Comparison of ENCODE assay signal across 9 mouse cellular contexts in genomic region chr2:144052410-144053065, GRCm38 (mm10). TPM values are rescaled to one million over a fixed set of nuclear protein-coding genes. Genes with fewer than 3 reads are reported as not detected.
DNase-seq lines count a peak whose midpoint lies in the region; ATAC-seq lines count a peak whose summit lies in the region.
"Had no signal": no experiment of that assay in that cellular context is flagged by ENCODE, and none has a peak within 500 bp of the region (broad histone marks: within the 10 kb centered on the region; RNA-seq: fewer than 3 reads in every experiment).

No protein-coding gene starts in this region.

- H3K27me3 ChIP-seq in midbrain, embryonic 15.5 days (replicated peaks), result no peaks in the 10 kb centered on the region

- H3K4me2 ChIP-seq in midbrain, embryonic 15.5 days, result no peak overlapping the region
- H3K4me2 ChIP-seq: lung, embryonic 14.5 days had no signal

- no peak overlapping the region for H3K4me3 ChIP-seq in midbrain, embryonic 15.5 days

- DNase-seq in kidney, postnatal 4 days, result peak; percentile 11 to 22
- no peak for DNase-seq in kidney, postnatal 25 days
- peak; percentile 41 for DNase-seq in cerebellum, adult 9-10 months
- DNase-seq in heart, postnatal 10 days, result peak; percentile 57
- peak; percentile 23 for DNase-seq in left cerebral cortex, postnatal 36 days (ENCODE audit: low spot score in 2 of 2)
- DNase-seq in urinary bladder, postnatal 4 days (ENCODE audit: low spot score in 2 of 2), result peak; percentile 24 to 67
- no peak for DNase-seq in kidney, adult 11 months
- DNase-seq: lung, embryonic 14.5 days had no signal

- H3K36me3 ChIP-seq in midbrain, embryonic 15.5 days (replicated peaks), result no peaks in the 10 kb centered on the region

- ATAC-seq in midbrain, embryonic 15.5 days (replicated peaks), result no peak

- H3K27ac ChIP-seq in midbrain, embryonic 15.5 days, result no peak overlapping the region

- no peaks in the 10 kb centered on the region for H3K9me3 ChIP-seq in midbrain, embryonic 15.5 days

- WGBS in midbrain, embryonic 15.5 days, result 90% methylated on average over 8 of the region's 8 CpGs

- intact Hi-C loops in heart, postnatal 10 days (cut with DNase I), result no loop called here
- intact Hi-C loops in left cerebral cortex, postnatal 36 days (cut with DNase I), result loop anchor here (5.0 kb wide), 1 partner anchor 70 kb away; no protein-coding TSS in a partner anchor

- no peaks in the 10 kb centered on the region for H3K4me1 ChIP-seq in midbrain, embryonic 15.5 days

- H3K9ac ChIP-seq in midbrain, embryonic 15.5 days, result no peak overlapping the region
- H3K9ac ChIP-seq: lung, embryonic 14.5 days had no signal

RNA-seq across cellular contexts. Expression of gene Banf2, which starts 19.7 kb away (rescaled TPM):
- total RNA-seq in heart, postnatal 10 days (2021), result not detected
- total RNA-seq in left cerebral cortex, postnatal 36 days (2021), result not detected
- polyA plus RNA-seq in midbrain, embryonic 15.5 days (2015; fragmentation: Nextera tagmentation; extraction: Ambion mirVana), result not detected in 2 replicates
- polyA plus RNA-seq: lung, embryonic 14.5 days had no signal

RNA-seq across cellular contexts. Expression of gene Rrbp1, which starts 41.5 kb away (rescaled TPM):
- total RNA-seq in heart, postnatal 10 days (2021), result 100 to 1,000 TPM; 147 to 160 TPM
- 10 to 100 TPM; 65.1 to 71.8 TPM for total RNA-seq in left cerebral cortex, postnatal 36 days (2021)
- polyA plus RNA-seq in midbrain, embryonic 15.5 days (2015; fragmentation: Nextera tagmentation; extraction: Ambion mirVana), result 29.4 and 32.4 TPM in 2 replicates

Comparison
In these comparisons a context has a peak if more than half of its experiments do, and no peak if none do; other contexts are left out.
1. DNase-seq: peak in kidney, postnatal 4 days (2 of 2), cerebellum, adult 9-10 months (single experiment), heart, postnatal 10 days (2 of 2), left cerebral cortex, postnatal 36 days (2 of 2) and urinary bladder, postnatal 4 days (2 of 2); none in kidney, postnatal 25 days (0 of 2) and kidney, adult 11 months (single experiment).